Mouse (Mus musculus): ENCODE results near the gene Rasal2.

Rasal2 gene

GRCm38 (mm10) chr1:157412454-157413369 is at the start of gene Rasal2:
Rasal2 (minus strand) TSS chr1:157412595.
- in situ Hi-C loops (cut with MboI, MseI), result no loop called here

GRCm38 (mm10) chr1:157461276-157461675 is 48.9 kb upstream of the Rasal2 start:
- in situ Hi-C loops (cut with MboI, MseI), result no loop called here

- in situ Hi-C loops (cut with MboI, MseI), result no loop called here
Observed at GRCm38 (mm10) chr1:157459904-157460303, 47.5 kb upstream of the Rasal2 start.

- in situ Hi-C loops (cut with MboI, MseI), result no loop called here
Observed at GRCm38 (mm10) chr1:157458421-157459208, 46.2 kb upstream of the Rasal2 start, which contains the start of gene Cryzl2. Cryzl2 (plus strand) TSS chr1:157458577.

- in situ Hi-C loops (cut with MboI, MseI), result no loop called here
Observed at GRCm38 (mm10) chr1:157457789-157458188, 45.4 kb upstream of the Rasal2 start.

GRCm38 (mm10) chr1:157454876-157455275 is 42.5 kb upstream of the Rasal2 start:
- in situ Hi-C loops (cut with MboI, MseI), result no loop called here

- in situ Hi-C loops (cut with MboI, MseI), result no loop called here
Observed at GRCm38 (mm10) chr1:157452759-157453549, 40.6 kb upstream of the Rasal2 start.

GRCm38 (mm10) chr1:157452284-157452683 is 39.9 kb upstream of the Rasal2 start:
- in situ Hi-C loops (cut with MboI, MseI), result no loop called here

- in situ Hi-C loops (cut with MboI, MseI), result loop anchor here (10.0 kb wide), 1 partner anchor 1465 kb away; no protein-coding TSS in a partner anchor
Observed at GRCm38 (mm10) chr1:157449981-157450636, 37.7 kb upstream of the Rasal2 start.

GRCm38 (mm10) chr1:157449532-157449931 is 37.1 kb upstream of the Rasal2 start:
- in situ Hi-C loops (cut with MboI, MseI), result loop anchor here (10.0 kb wide), 1 partner anchor 1465 kb away; no protein-coding TSS in a partner anchor

GRCm38 (mm10) chr1:157448805-157449188 is 36.4 kb upstream of the Rasal2 start:
- in situ Hi-C loops (cut with MboI, MseI), result loop anchor here (10.0 kb wide), 1 partner anchor 1466 kb away; no protein-coding TSS in a partner anchor

- in situ Hi-C loops (cut with MboI, MseI), result loop anchor here (10.0 kb wide), 1 partner anchor 1467 kb away; no protein-coding TSS in a partner anchor
Observed at GRCm38 (mm10) chr1:157448164-157448804, 35.9 kb upstream of the Rasal2 start.

GRCm38 (mm10) chr1:157447142-157447541 is 34.7 kb upstream of the Rasal2 start:
- in situ Hi-C loops (cut with MboI, MseI), result loop anchor here (10.0 kb wide), 1 partner anchor 1468 kb away; no protein-coding TSS in a partner anchor

- in situ Hi-C loops (cut with MboI, MseI), result loop anchor here (10.0 kb wide), 1 partner anchor 1468 kb away; no protein-coding TSS in a partner anchor
Observed at GRCm38 (mm10) chr1:157446325-157446724, 33.9 kb upstream of the Rasal2 start.

- in situ Hi-C loops (cut with MboI, MseI), result loop anchor here (10.0 kb wide), 1 partner anchor 1469 kb away; no protein-coding TSS in a partner anchor
Observed at GRCm38 (mm10) chr1:157445398-157445910, 33.1 kb upstream of the Rasal2 start.

GRCm38 (mm10) chr1:157444632-157445300 is 32.4 kb upstream of the Rasal2 start:
- in situ Hi-C loops (cut with MboI, MseI), result loop anchor here (10.0 kb wide), 1 partner anchor 1470 kb away; no protein-coding TSS in a partner anchor

- in situ Hi-C loops (cut with MboI, MseI), result loop anchor here (10.0 kb wide), 1 partner anchor 1471 kb away; no protein-coding TSS in a partner anchor
Observed at GRCm38 (mm10) chr1:157443723-157444561, 31.5 kb upstream of the Rasal2 start.
